Mouse (Mus musculus): ENCODE data around the gene Slc23a4. TPM values are rescaled to one million over a fixed set of nuclear protein-coding genes. Genes with fewer than 3 reads are reported as not detected.

Gene Slc23a4
- polyA plus RNA-seq, 1 experiment from 2014 or later: 0.43 TPM

DNA sequence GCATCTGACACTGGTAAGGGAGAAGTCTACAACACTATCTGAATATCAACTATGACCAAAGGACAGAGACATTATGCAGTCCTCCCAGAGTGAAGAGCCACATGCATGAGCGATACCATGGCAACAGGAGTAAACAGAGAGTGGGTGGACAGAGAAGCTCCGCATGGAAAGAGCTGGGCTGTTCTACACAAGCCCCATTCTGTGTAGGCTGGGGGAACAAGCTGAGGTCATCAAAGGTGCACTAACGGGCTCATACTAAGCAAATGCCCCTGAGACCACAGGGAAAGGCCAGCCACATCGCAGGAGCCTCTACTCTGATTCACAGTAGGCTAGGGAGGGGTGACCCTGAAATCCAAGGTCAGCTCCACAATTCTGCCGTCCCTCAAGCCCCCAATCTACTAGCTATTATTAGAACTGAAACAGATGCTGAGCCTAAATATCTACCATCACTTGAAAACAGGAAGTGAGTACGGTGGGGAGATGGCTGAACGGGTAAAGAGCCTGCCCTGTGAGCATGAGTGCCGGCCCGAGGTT is 86.2 kb downstream of the Slc23a4 start:
- Histone ChIP-seq H3K4me2 (replicated peaks; ENCODE audit: low read depth, low read length) (peak overlapping the region; percentile 42), H3K36me3 (ENCODE audit: insufficient read depth, low read length) (peaks cover 7% of the 10 kb centered on the region; the same call in 1 of the 2 replicates), H3K9me3 (ENCODE audit: low read length) (no peaks in the 10 kb centered on the region), H3K4me3 (ENCODE audit: low read depth, low read length) (no peak overlapping the region), H3K27ac (ENCODE audit: low read length) (peak overlapping the region; percentile 39; the same call in 1 of the 2 replicates), H3K27me3 (replicated peaks; ENCODE audit: insufficient read depth, low read length) (no peaks in the 10 kb centered on the region), H3K4me1 (ENCODE audit: insufficient read depth, low read depth, low read length) (peaks cover 9% of the 10 kb centered on the region; the same call in 1 of the 2 replicates), H3K9ac (replicated peaks; ENCODE audit: low read depth) (no peak overlapping the region)
- no peak for ATAC-seq
- WGBS: 35% methylated on average over 9 of the region's 9 CpGs
- DNase-seq (ENCODE audit: low spot score): no peak
- TF ChIP-seq CTCF (IDR thresholded peaks at IDR 0.05) (no peak), EP300 (IDR thresholded peaks at IDR 0.05) (no peak)

DNA sequence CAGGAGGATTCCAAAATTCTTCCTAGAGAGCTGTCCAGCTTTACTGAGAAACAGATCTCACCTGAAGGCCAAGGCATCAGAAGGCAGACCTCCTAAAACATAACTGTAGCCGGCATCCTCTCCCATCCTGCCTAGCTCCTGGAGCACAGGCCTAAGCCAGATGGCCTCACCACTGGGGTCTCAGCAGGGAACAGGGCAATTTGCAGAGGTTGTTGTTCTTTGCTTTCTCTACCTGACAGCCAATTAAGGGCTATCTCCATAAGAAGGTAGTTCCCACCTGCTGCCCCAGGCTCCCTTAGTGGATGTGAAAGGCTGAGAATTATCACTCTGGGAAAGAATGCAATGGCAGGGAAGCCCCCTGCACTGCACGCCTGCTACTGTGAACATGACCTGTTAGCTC is 87.2 kb downstream of the Slc23a4 start:
- Histone ChIP-seq H3K9ac (replicated peaks; ENCODE audit: low read depth) (no peak overlapping the region), H3K4me2 (replicated peaks; ENCODE audit: low read depth, low read length) (no peak overlapping the region), H3K4me3 (ENCODE audit: low read depth, low read length) (no peak overlapping the region), H3K9me3 (ENCODE audit: low read length) (no peaks in the 10 kb centered on the region), H3K36me3 (ENCODE audit: insufficient read depth, low read length) (peaks cover 7% of the 10 kb centered on the region; the same call in 1 of the 2 replicates), H3K27ac (ENCODE audit: low read length) (no peak overlapping the region), H3K27me3 (replicated peaks; ENCODE audit: insufficient read depth, low read length) (no peaks in the 10 kb centered on the region), H3K4me1 (ENCODE audit: insufficient read depth, low read depth, low read length) (peaks cover 5% of the 10 kb centered on the region; the same call in 1 of the 2 replicates)
- DNase-seq (ENCODE audit: low spot score) (no peak), ATAC-seq (no peak)
- TF ChIP-seq CTCF (IDR thresholded peaks at IDR 0.05): no peak
- no peak for TF ChIP-seq EP300 (IDR thresholded peaks at IDR 0.05)
- 87% methylated on average over 2 of the region's 2 CpGs for WGBS

DNA sequence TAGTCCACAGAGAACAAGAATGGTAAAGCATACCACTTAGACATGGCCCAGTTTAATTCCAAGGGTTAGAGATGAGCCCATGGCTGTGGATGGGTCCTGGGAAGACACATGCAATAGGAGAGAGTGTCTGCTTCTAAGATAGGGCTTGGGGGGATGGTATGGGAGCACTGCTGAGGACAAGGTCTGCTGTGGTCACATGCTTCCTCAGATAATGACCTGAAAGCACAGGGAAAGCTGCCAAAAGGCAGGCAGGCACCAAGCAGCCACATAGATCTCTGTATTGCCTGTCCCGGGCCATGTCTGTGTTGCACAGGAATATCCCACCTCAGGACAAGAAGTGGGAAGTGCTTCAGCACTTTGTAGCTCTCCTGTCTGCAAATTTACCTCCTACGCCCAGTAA is 89.1 kb downstream of the Slc23a4 start:
- 72% methylated on average over 2 of the region's 2 CpGs for WGBS
- H3K36me3 ChIP-seq (ENCODE audit: insufficient read depth, low read length): no peaks in the 10 kb centered on the region

DNA sequence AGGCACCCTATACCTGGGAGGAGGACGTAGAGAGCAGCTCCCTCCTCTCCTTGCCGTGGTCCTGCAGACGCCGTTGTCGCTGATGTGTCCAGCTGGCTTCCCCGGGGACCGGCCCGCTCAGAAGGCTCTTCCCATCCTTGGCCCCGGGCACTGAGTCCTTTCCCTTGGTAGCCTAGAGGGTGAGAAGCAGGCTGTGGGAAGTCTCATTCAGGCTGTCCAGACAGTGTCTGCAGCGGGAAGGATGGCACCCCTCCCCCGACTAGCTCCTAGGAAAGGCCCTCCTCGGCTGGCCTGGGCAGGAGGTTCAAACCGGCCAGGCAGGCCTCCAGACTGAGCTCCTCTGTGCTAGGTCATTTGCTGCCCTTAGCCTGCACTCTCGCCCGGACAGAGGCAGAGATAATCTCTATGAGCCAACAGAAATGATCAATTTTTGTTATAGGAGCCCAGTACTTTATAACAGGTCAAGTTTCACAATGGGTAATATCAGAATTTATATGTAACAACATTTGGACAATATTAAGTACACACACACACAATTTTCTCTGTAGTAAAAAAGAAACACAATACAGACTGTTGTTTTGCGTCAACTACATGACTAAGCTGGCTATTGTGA is 91.9 kb downstream of the Slc23a4 start:
- Histone ChIP-seq H3K9ac (replicated peaks; ENCODE audit: low read depth) (no peak overlapping the region), H3K27ac (ENCODE audit: low read length) (no peak overlapping the region), H3K4me2 (replicated peaks; ENCODE audit: low read depth, low read length) (no peak overlapping the region), H3K4me1 (ENCODE audit: insufficient read depth, low read depth, low read length) (no peaks in the 10 kb centered on the region), H3K27me3 (replicated peaks; ENCODE audit: insufficient read depth, low read length) (no peaks in the 10 kb centered on the region), H3K36me3 (ENCODE audit: insufficient read depth, low read length) (0 out of 2 replicates have a peak, but pooled peaks cover under 1% of the 10 kb centered on the region), H3K9me3 (ENCODE audit: low read length) (no peaks in the 10 kb centered on the region), H3K4me3 (ENCODE audit: low read depth, low read length) (no peak overlapping the region)
- DNase-seq (ENCODE audit: low spot score) (no peak), ATAC-seq (no peak)
- TF ChIP-seq CTCF (IDR thresholded peaks at IDR 0.05) (no peak), EP300 (IDR thresholded peaks at IDR 0.05) (no peak)
- WGBS: 60% methylated on average over 15 of the region's 16 CpGs

More for the DNA sequence above, 89.1 kb downstream of the Slc23a4 start:
- no peak overlapping the region for H3K4me3 ChIP-seq (ENCODE audit: low read depth, low read length)
- no peak overlapping the region for H3K9ac ChIP-seq (replicated peaks; ENCODE audit: low read depth)
- ATAC-seq: no peak
- no peaks in the 10 kb centered on the region for H3K27me3 ChIP-seq (replicated peaks; ENCODE audit: insufficient read depth, low read length)
- H3K4me2 ChIP-seq (replicated peaks; ENCODE audit: low read depth, low read length): no peak overlapping the region
- TF ChIP-seq CTCF (IDR thresholded peaks at IDR 0.05) (no peak), EP300 (IDR thresholded peaks at IDR 0.05) (no peak)
- H3K9me3 ChIP-seq (ENCODE audit: low read length): no peaks in the 10 kb centered on the region
- no peaks in the 10 kb centered on the region for H3K4me1 ChIP-seq (ENCODE audit: insufficient read depth, low read depth, low read length)
- H3K27ac ChIP-seq (ENCODE audit: low read length): no peak overlapping the region
- no peak for DNase-seq (ENCODE audit: low spot score)

DNA sequence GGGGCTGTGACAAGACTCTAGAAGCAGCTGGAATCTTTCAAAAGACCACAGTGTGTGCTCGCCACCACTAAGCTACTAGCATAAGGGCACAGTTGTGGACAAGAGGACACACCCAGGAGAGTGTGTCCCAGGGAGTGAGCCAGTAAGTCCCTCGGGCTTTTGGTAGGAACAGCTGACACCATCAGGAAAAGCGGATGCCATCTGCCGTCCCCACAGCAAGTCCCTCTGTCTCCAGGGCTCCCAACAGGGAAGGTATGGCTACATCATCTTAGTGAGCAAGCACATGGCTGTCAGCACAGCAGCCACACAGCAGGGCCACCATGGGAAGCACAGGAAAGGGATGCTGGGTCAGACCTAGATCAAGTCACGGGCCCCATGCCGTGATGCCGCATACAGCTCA is 92.6 kb downstream of the Slc23a4 start:
- no peak overlapping the region for H3K4me3 ChIP-seq (ENCODE audit: low read depth, low read length)
- H3K27ac ChIP-seq (ENCODE audit: low read length): no peak overlapping the region
- H3K27me3 ChIP-seq (replicated peaks; ENCODE audit: insufficient read depth, low read length): no peaks in the 10 kb centered on the region
- 90% methylated on average over 7 of the region's 7 CpGs for WGBS
- H3K4me2 ChIP-seq (replicated peaks; ENCODE audit: low read depth, low read length): no peak overlapping the region
- no peaks in the 10 kb centered on the region for H3K4me1 ChIP-seq (ENCODE audit: insufficient read depth, low read depth, low read length)
- ATAC-seq (no peak), DNase-seq (ENCODE audit: low spot score) (no peak)
- TF ChIP-seq CTCF (IDR thresholded peaks at IDR 0.05): no peak
- TF ChIP-seq EP300 (IDR thresholded peaks at IDR 0.05): no peak
- H3K9me3 ChIP-seq (ENCODE audit: low read length): no peaks in the 10 kb centered on the region
- H3K9ac ChIP-seq (replicated peaks; ENCODE audit: low read depth): no peak overlapping the region
- H3K36me3 ChIP-seq (ENCODE audit: insufficient read depth, low read length): peaks cover 8% of the 10 kb centered on the region; the same call in 1 of the 2 replicates

Other genes with a start within 250 kb of the Slc23a4 start
- 13.2 and 16.0 TPM in 2 replicates for gene Agbl3, start 208.0 kb downstream of the Slc23a4 start, polyA plus RNA-seq (2015; fragmentation: Nextera tagmentation; extraction: Ambion mirVana)
- 30.6 and 34.9 TPM in 2 replicates for gene Tmem140, start 125.3 kb downstream of the Slc23a4 start, polyA plus RNA-seq (2015; fragmentation: Nextera tagmentation; extraction: Ambion mirVana)
- gene Cyren, start 110.3 kb downstream of the Slc23a4 start, polyA plus RNA-seq (2015; fragmentation: Nextera tagmentation; extraction: Ambion mirVana): 12.6 and 13.8 TPM in 2 replicates
- 19.9 and 21.1 TPM in 2 replicates for gene Wdr91, start 77.5 kb downstream of the Slc23a4 start, polyA plus RNA-seq (2015; fragmentation: Nextera tagmentation; extraction: Ambion mirVana)
- 0.10 TPM in 1 of 2 replicates, not detected in the other for gene Stra8, start 68.2 kb downstream of the Slc23a4 start, polyA plus RNA-seq (2015; fragmentation: Nextera tagmentation; extraction: Ambion mirVana)
- gene Cnot4, start 145.3 kb upstream of the Slc23a4 start, polyA plus RNA-seq (2015; fragmentation: Nextera tagmentation; extraction: Ambion mirVana): 21.6 and 22.8 TPM in 2 replicates
- gene Nup205, start 189.0 kb upstream of the Slc23a4 start, polyA plus RNA-seq (2015; fragmentation: Nextera tagmentation; extraction: Ambion mirVana): 4.7 and 6.2 TPM in 2 replicates

Measured in lung, postnatal 0 days (tissue).